Mouse (Mus musculus): Measurements from ENCODE around the gene Tjp3. TPM values are rescaled to one million over a fixed set of nuclear protein-coding genes. Genes with fewer than 3 reads are reported as not detected.
"Not testable (repeated sequence)": the region's sequence is repeated elsewhere in the genome, so short reads cannot be mapped to it uniquely, and the experiment has no call there.

Gene Tjp3
- total RNA-seq, 2 experiments from 2014 or later = 0.65 to 1.7 TPM

DNA sequence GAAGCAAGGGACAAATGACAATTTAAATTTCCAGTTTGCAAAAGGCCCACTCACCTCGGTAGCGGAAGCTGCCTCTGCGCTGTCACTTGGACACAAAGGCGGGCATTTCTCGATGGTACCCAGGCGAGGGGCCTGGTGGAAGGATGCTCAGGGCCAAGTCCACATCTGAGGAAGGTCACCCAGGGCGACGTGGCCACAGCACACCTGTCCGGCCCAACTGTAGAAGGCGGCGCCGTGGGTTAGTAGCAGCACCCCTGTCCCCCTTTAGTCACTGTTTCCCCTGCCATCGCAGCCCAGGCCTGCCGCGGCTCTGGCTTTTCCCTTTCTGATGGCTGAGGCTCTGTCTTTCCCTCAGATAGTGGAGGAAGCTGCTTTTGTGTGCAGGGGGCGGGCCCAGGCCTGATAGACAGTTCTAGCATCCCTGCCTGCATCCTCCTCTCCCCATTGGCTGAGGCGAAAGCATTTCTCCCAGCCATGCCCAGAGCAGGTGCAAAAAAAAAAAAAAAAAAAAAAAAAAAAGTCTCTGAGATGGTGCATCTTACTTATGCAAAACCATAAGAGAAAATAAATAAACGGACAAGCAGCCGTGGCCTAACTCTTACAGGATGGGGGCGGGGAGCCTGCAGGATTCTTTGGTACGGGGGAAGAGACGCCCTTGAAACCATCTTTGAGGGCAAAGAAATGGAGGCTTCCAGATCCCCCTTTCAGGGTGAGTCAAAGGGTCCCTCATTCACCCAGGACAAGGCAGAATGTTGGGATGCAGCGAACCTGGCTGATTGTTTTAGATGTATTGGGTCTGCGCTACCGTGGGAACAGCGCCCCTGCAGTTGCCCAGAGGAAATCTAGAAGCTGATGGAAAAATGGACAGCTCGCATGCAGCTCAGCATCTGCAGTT, 60.7 kb downstream of the Tjp3 start, which contains the start of gene Atcay:
TSS of gene Atcay (minus strand) at position 396 of the 895 bp plus-strand sequence.
- peak; percentile 84 for DNase-seq

DNA sequence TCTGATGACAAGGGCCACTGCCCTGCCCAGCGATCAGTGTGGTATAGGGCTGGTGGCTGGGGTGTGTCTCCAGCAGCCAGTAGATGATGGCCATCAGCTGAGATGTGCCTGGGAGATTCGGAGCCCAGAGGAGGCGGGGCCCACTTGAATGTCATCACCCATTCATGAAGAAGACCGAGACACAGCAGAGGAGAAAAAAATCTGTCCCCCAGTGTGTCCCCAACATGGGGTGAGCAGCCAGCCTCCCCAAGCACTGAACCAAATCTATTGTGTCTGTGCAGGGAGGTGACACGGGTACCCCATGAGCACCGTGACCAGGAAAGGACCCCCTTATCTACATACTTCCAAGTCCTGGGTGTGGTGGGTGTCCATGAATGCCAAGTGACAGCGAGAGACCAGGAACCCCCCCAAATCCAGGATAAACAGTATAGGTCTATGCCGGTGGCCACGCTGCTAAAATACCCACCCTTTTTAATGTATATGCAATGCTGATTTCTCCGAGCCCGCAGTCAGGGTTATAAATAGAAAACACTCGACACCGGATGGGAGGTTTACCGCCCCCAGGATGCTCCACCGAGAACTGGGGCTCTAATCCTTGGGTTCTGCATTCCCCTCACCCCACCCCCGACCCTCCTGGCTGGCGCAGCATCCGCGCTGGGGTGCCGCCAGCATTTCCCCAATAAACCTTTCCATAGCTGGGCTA, 61.5 kb downstream of the Tjp3 start:
- no peak for DNase-seq

DNA sequence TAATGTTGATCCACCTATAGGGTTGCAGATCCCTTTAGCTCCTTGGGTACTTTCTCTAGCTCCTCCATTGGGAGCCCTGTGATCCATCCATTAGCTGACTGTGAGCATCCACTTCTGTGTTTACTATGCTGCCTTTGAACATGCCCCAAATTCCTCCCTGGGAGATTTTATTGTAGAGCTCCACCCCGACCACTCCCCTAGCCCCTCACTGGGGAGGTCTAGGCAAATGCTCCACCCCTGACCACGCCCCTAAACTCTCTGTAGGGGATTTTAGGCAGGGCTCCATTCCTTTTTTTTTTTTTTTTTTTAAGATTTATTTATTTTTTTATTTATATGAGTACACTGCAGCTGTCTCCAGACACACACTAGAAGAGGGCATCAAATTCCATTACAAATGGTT, 67.7 kb downstream of the Tjp3 start:
- not testable (repeated sequence) for DNase-seq

Small RNA genes lying within 50 kb of the gene (microRNA-seq; reads per million reads assigned to microRNA genes)
- 35.2 to 36.6 reads per million in 2 experiments for gene Mir3057

Other genes with a start within 250 kb of the Tjp3 start
- 100 to 1,000 TPM; 174 to 175 TPM for gene Sgta, start 231.4 kb downstream of the Tjp3 start, total RNA-seq (2021)
- gene Thop1, start 221.5 kb downstream of the Tjp3 start, total RNA-seq (2021) = 10 to 100 TPM; 48.9 to 55.3 TPM
- gene Creb3l3, start 192.7 kb downstream of the Tjp3 start, total RNA-seq (2021) = under 1 TPM; 0.52 to 0.71 TPM
- 100 to 1,000 TPM; 132 to 141 TPM for gene Map2k2, start 185.7 kb downstream of the Tjp3 start, total RNA-seq (2021)
- 100 to 1,000 TPM; 109 to 116 TPM for gene Zbtb7a, start 156.4 kb downstream of the Tjp3 start, total RNA-seq (2021)
- 10 to 100 TPM; 26.2 to 29.8 TPM for gene Pias4, start 123.7 kb downstream of the Tjp3 start, total RNA-seq (2021)
- gene Eef2, start 115.0 kb downstream of the Tjp3 start, total RNA-seq (2021) = 100 to 1,000 TPM; 868 to 892 TPM
- 10 to 100 TPM; 65.6 to 77.8 TPM for gene Dapk3, start 108.6 kb downstream of the Tjp3 start, total RNA-seq (2021)
- not detected for gene 4930442H23Rik, start 107.7 kb downstream of the Tjp3 start, total RNA-seq (2021)
- gene Nmrk2, start 89.5 kb downstream of the Tjp3 start, total RNA-seq (2021) = under 1 TPM; 0.20 to 0.25 TPM
- 100 to 1,000 TPM; 150 TPM for gene Atcay, start 60.7 kb downstream of the Tjp3 start, total RNA-seq (2021)
- 10 to 100 TPM; 65.7 to 70.0 TPM for gene Zfr2, start 58.4 kb downstream of the Tjp3 start, total RNA-seq (2021)
- gene Matk, start 38.6 kb downstream of the Tjp3 start, total RNA-seq (2021) = 100 to 1,000 TPM; 227 to 236 TPM
- 10 to 100 TPM; 32.3 to 36.0 TPM for gene Mrpl54, start 24.6 kb downstream of the Tjp3 start, total RNA-seq (2021)
- gene Apba3, start 24.6 kb downstream of the Tjp3 start, total RNA-seq (2021) = 10 to 100 TPM; 39.3 to 56.0 TPM
- 100 to 1,000 TPM; 301 to 304 TPM for gene Pip5k1c, start 1.4 kb upstream of the Tjp3 start, total RNA-seq (2021)
- 10 to 100 TPM; 28.9 to 30.1 TPM for gene Cactin, start 29.5 kb upstream of the Tjp3 start, total RNA-seq (2021)
- 1 to 10 TPM in 1 of 2 experiments, under 1 TPM in 1; 0.91 to 1.1 TPM for gene Tbxa2r, start 37.1 kb upstream of the Tjp3 start, total RNA-seq (2021)
- gene Gipc3, start 51.7 kb upstream of the Tjp3 start, total RNA-seq (2021) = 1 to 10 TPM; 1.7 to 1.9 TPM
- 10 to 100 TPM; 27.6 to 35.0 TPM for gene Hmg20b, start 58.9 kb upstream of the Tjp3 start, total RNA-seq (2021)
- gene Mfsd12, start 65.9 kb upstream of the Tjp3 start, total RNA-seq (2021) = 10 to 100 TPM; 43.5 to 48.4 TPM
- gene 4930404N11Rik, start 74.2 kb upstream of the Tjp3 start, total RNA-seq (2021) = 1 to 10 TPM; 1.6 to 1.9 TPM
- 10 to 100 TPM; 61.5 to 68.9 TPM for gene Fzr1, start 86.9 kb upstream of the Tjp3 start, total RNA-seq (2021)
- 10 to 100 TPM; 72.5 to 76.9 TPM for gene Dohh, start 92.8 kb upstream of the Tjp3 start, total RNA-seq (2021)
- gene Gm48551, start 92.9 kb upstream of the Tjp3 start, total RNA-seq (2021) = 1 to 10 TPM; 4.0 to 6.6 TPM
- gene Gm48552, start 97.4 kb upstream of the Tjp3 start, total RNA-seq (2021) = 1 to 10 TPM; 4.5 to 7.1 TPM
- gene Smim24, start 101.5 kb upstream of the Tjp3 start, total RNA-seq (2021) = 1 to 10 TPM; 1.6 to 1.7 TPM
- 10 to 100 TPM; 55.3 to 55.8 TPM for gene Nfic, start 164.1 kb upstream of the Tjp3 start, total RNA-seq (2021)
- 100 to 1,000 TPM; 273 to 281 TPM for gene Celf5, start 191.1 kb upstream of the Tjp3 start, total RNA-seq (2021)
- gene Ncln, start 204.8 kb upstream of the Tjp3 start, total RNA-seq (2021) = 10 to 100 TPM; 77.1 to 90.0 TPM
- under 1 TPM; 0.40 to 0.65 TPM for gene S1pr4, start 208.6 kb upstream of the Tjp3 start, total RNA-seq (2021)
- 1 to 10 TPM; 3.0 to 3.4 TPM for gene Gna15, start 232.6 kb upstream of the Tjp3 start, total RNA-seq (2021)